Mouse (Mus musculus) liver, embryonic 11.5 days (tissue): Measurements from ENCODE around the gene Pgm2. TPM values are rescaled to one million over a fixed set of nuclear protein-coding genes. Genes with fewer than 3 reads are reported as not detected.

Experiments used
- ATAC-seq: fragments of 200-750 bp; cut with Nextera tagmentation; replicated peaks from 2 replicates; pipeline ENCODE4 v1.8.0; 2017; ENCODE audit warnings: moderate number of reproducible peaks, mild to moderate bottlenecking, moderate TSS enrichment, moderate library complexity; ENCODE audit not compliant: low FRiP score
- DNase-seq: peaks from one replicate; pipeline ENCODE4 v3.0.0-alpha.2; 2017; ENCODE audit warnings: low spot score
- H3K27ac ChIP-seq: fragments of 300-500 bp; sonication (generic); 2 replicates; pipeline ENCODE4 v1.5.1; 2014; ENCODE audit warnings: mild to moderate bottlenecking, low read depth, low read length, control low read depth
- H3K27me3 ChIP-seq: fragments of 300-500 bp; sonication (generic); replicated peaks from 2 replicates; pipeline ENCODE4 v1.6.1; 2014; ENCODE audit warnings: low read length, mixed read lengths; ENCODE audit not compliant: control insufficient read depth, insufficient read depth
- H3K36me3 ChIP-seq: fragments of 300-500 bp; sonication (generic); 2 replicates; pipeline ENCODE4 v1.6.1; 2014; ENCODE audit warnings: mild to moderate bottlenecking, low read length, moderate library complexity, mixed read lengths; ENCODE audit not compliant: control insufficient read depth, insufficient read depth
- H3K4me1 ChIP-seq: fragments of 300-500 bp; sonication (generic); replicated peaks from 2 replicates; pipeline ENCODE4 v1.6.1; 2014; ENCODE audit warnings: low read length, mixed read lengths; ENCODE audit not compliant: control insufficient read depth, insufficient read depth
- H3K4me2 ChIP-seq: fragments of 300-500 bp; sonication (generic); 2 replicates; pipeline ENCODE4 v1.6.1; 2014; ENCODE audit warnings: mild to moderate bottlenecking, control low read depth, moderate library complexity
- H3K4me3 ChIP-seq: fragments of 300-500 bp; sonication (generic); 2 replicates; pipeline ENCODE4 v1.5.1; 2014; ENCODE audit warnings: low read depth, low read length, control low read depth
- H3K9ac ChIP-seq: fragments of 300-500 bp; sonication (generic); 2 replicates; pipeline ENCODE4 v1.6.1; 2014; ENCODE audit warnings: low read depth, low read length, control low read depth
- H3K9me3 ChIP-seq: fragments of 300-500 bp; sonication (generic); 2 replicates; pipeline ENCODE4 v1.6.1; 2016; ENCODE audit warnings: low read length, inconsistent platforms, mixed read lengths; ENCODE audit not compliant: control insufficient read depth
- WGBS: fragments of 180-500 bp; shearing (Covaris S2); extraction: QIAGEN DNeasy Blood & Tissue Kit; methylation state at CpG from one replicate; pipeline ENCODE4 v1.1.7; 2014; 5-methylcytosine and 5-hydroxymethylcytosine counted together
- polyA plus RNA-seq: library from polyadenylated mRNA; unstranded; fragments of >200 nt; fragmentation: Nextera tagmentation; extraction: Ambion mirVana; gene quantifications from 2 replicates; pipeline ENCODE4 v1.2.1, GENCODE M21; 2014

Pgm2 gene
- polyA plus RNA-seq, 1 experiment from 2014 or later = 54.4 TPM

- no peak for ATAC-seq
- H3K4me1 ChIP-seq = no peaks in the 10 kb centered on the region
- H3K36me3 ChIP-seq = peaks cover 29% of the 10 kb centered on the region
- H3K9me3 ChIP-seq = no peaks in the 10 kb centered on the region
- H3K27me3 ChIP-seq = no peaks in the 10 kb centered on the region
- H3K4me2 ChIP-seq = no peak overlapping the region
- no peak overlapping the region for H3K27ac ChIP-seq
- 65% methylated on average over 3 of the region's 3 CpGs for WGBS
- DNase-seq = no peak
- no peak overlapping the region for H3K4me3 ChIP-seq
- H3K9ac ChIP-seq = no peak overlapping the region
These were observed 16.5 kb downstream of the Pgm2 start for GRCm38 (mm10) chr5:64109217-64109616.

GRCm38 (mm10) chr5:64112360-64112759 lies 19.6 kb downstream of the Pgm2 start:
- Histone ChIP-seq H3K4me3 (no peak overlapping the region), H3K27ac (no peak overlapping the region), H3K4me1 (no peaks in the 10 kb centered on the region), H3K9ac (no peak overlapping the region), H3K27me3 (no peaks in the 10 kb centered on the region), H3K9me3 (peaks cover 5% of the 10 kb centered on the region), H3K36me3 (peaks cover 49% of the 10 kb centered on the region), H3K4me2 (no peak overlapping the region)
- WGBS = 91% methylated on average over 3 of the region's 3 CpGs
- ATAC-seq (no peak), DNase-seq (no peak)

- Histone ChIP-seq H3K36me3 (peaks cover 40% of the 10 kb centered on the region), H3K27ac (no peak overlapping the region), H3K9ac (no peak overlapping the region), H3K4me3 (no peak overlapping the region), H3K4me1 (no peaks in the 10 kb centered on the region), H3K4me2 (no peak overlapping the region), H3K27me3 (no peaks in the 10 kb centered on the region), H3K9me3 (peaks cover 5% of the 10 kb centered on the region)
- WGBS = 89% methylated on average over 6 of the region's 6 CpGs
- ATAC-seq = no peak
- DNase-seq = no peak
These were observed 21.5 kb downstream of the Pgm2 start for GRCm38 (mm10) chr5:64114210-64114609.

- Histone ChIP-seq H3K4me2 (no peak overlapping the region), H3K4me1 (no peaks in the 10 kb centered on the region), H3K27me3 (no peaks in the 10 kb centered on the region), H3K4me3 (no peak overlapping the region), H3K36me3 (peaks cover 37% of the 10 kb centered on the region), H3K9me3 (peaks cover 5% of the 10 kb centered on the region), H3K9ac (no peak overlapping the region), H3K27ac (no peak overlapping the region)
- WGBS = 91% methylated on average over 1 of the region's 1 CpGs
- DNase-seq = no peak
- ATAC-seq = no peak
These were observed 24.4 kb downstream of the Pgm2 start for GRCm38 (mm10) chr5:64117191-64117590.

GRCm38 (mm10) chr5:64125783-64126182 lies 33.0 kb downstream of the Pgm2 start:
- Histone ChIP-seq H3K27ac (no peak overlapping the region), H3K4me1 (no peaks in the 10 kb centered on the region), H3K9ac (no peak overlapping the region), H3K4me3 (no peak overlapping the region), H3K27me3 (no peaks in the 10 kb centered on the region), H3K9me3 (no peaks in the 10 kb centered on the region), H3K4me2 (no peak overlapping the region), H3K36me3 (peaks cover 7% of the 10 kb centered on the region; the same call in 1 of the 2 replicates)
- ATAC-seq (no peak), DNase-seq (no peak)
- WGBS = 80% methylated on average over 5 of the region's 5 CpGs

- Histone ChIP-seq H3K27me3 (no peaks in the 10 kb centered on the region), H3K4me2 (no peak overlapping the region), H3K9me3 (no peaks in the 10 kb centered on the region), H3K4me3 (no peak overlapping the region), H3K4me1 (no peaks in the 10 kb centered on the region), H3K36me3 (peaks cover 4% of the 10 kb centered on the region; the same call in 1 of the 2 replicates), H3K9ac (no peak overlapping the region), H3K27ac (no peak overlapping the region)
- WGBS = 60% methylated on average over 5 of the region's 5 CpGs
- ATAC-seq = no peak
- DNase-seq = no peak
These were observed 38.8 kb downstream of the Pgm2 start for GRCm38 (mm10) chr5:64131550-64131949.

GRCm38 (mm10) chr5:64133901-64134300 lies 41.2 kb downstream of the Pgm2 start:
- Histone ChIP-seq H3K4me1 (no peaks in the 10 kb centered on the region), H3K9me3 (no peaks in the 10 kb centered on the region), H3K4me3 (no peak overlapping the region), H3K9ac (no peak overlapping the region), H3K27me3 (no peaks in the 10 kb centered on the region), H3K27ac (no peak overlapping the region), H3K4me2 (no peak overlapping the region), H3K36me3 (no peaks in the 10 kb centered on the region)
- ATAC-seq (no peak), DNase-seq (no peak)
- WGBS = 86% methylated on average over 4 of the region's 4 CpGs

GRCm38 (mm10) chr5:64136325-64136724 lies 43.6 kb downstream of the Pgm2 start:
- no peaks in the 10 kb centered on the region for H3K36me3 ChIP-seq
- no peaks in the 10 kb centered on the region for H3K9me3 ChIP-seq
- H3K27me3 ChIP-seq = no peaks in the 10 kb centered on the region
- WGBS = 72% methylated on average over 5 of the region's 5 CpGs
- H3K9ac ChIP-seq = no peak overlapping the region
- no peak overlapping the region for H3K4me2 ChIP-seq
- no peak overlapping the region for H3K27ac ChIP-seq
- H3K4me3 ChIP-seq = no peak overlapping the region
- ATAC-seq (no peak), DNase-seq (no peak)
- H3K4me1 ChIP-seq = no peaks in the 10 kb centered on the region

GRCm38 (mm10) chr5:64140202-64140601 lies 47.5 kb downstream of the Pgm2 start:
- Histone ChIP-seq H3K9me3 (no peaks in the 10 kb centered on the region), H3K27ac (no peak overlapping the region), H3K36me3 (no peaks in the 10 kb centered on the region), H3K4me2 (no peak overlapping the region), H3K27me3 (no peaks in the 10 kb centered on the region), H3K4me1 (no peaks in the 10 kb centered on the region), H3K9ac (no peak overlapping the region), H3K4me3 (no peak overlapping the region)
- DNase-seq = no peak
- ATAC-seq = no peak
- 69% methylated on average over 3 of the region's 3 CpGs for WGBS
